Mouse (Mus musculus) erythroblast, embryonic 14.5 days (primary cell): ENCODE data around the gene Gatd1.

Experiments used
- GATA1 ChIP-seq: IDR thresholded peaks from 2 replicates; pipeline ENCODE4 v1.6.1; 2012; ENCODE audit warnings: low read length, inconsistent platforms, mixed read lengths
- TAL1 ChIP-seq: IDR thresholded peaks from 3 replicates; pipeline ENCODE4 v1.6.1; 2012; ENCODE audit warnings: low read length, inconsistent platforms, mixed read lengths

GRCm38 (mm10) chr7:141403305-141403704, 10.6 kb downstream of the Gatd1 start:
- no peak for TF ChIP-seq GATA1
- no peak for TF ChIP-seq TAL1
